Comparison of ENCODE assay signal across 26 mouse cellular contexts in genomic region chr2:179986437-179987022, GRCm38 (mm10). TPM values are rescaled to one million over a fixed set of nuclear protein-coding genes. Genes with fewer than 3 reads are reported as not detected.
A peak's percentile ranks its signal among the peaks of the same experiment; 100 is the strongest.
DNase-seq lines count a peak whose midpoint lies in the region; ATAC-seq lines count a peak whose summit lies in the region.
"Had no signal": no experiment of that assay in that cellular context is flagged by ENCODE, and none has a peak within 500 bp of the region (broad histone marks: within the 10 kb centered on the region; RNA-seq: fewer than 3 reads in every experiment).

No protein-coding gene starts in this region.

- ATAC-seq in forebrain, embryonic 11.5 days (replicated peaks; ENCODE audit: low FRiP score), result no peak
- ATAC-seq in forebrain, embryonic 13.5 days, result no peak
- ATAC-seq in liver, embryonic 11.5 days (replicated peaks; ENCODE audit: low FRiP score), result no peak
- ATAC-seq in liver, embryonic 12.5 days, result no peak
- no peak for ATAC-seq in kidney, embryonic 14.5 days (ENCODE audit: low FRiP score, low TSS enrichment)
- ATAC-seq: forebrain, embryonic 16.5 days; hindbrain, postnatal 0 days; inflammation-experienced regulatory T-cells, adult 6 months; intestine, embryonic 16.5 days had no signal

- no peaks in the 10 kb centered on the region for H3K36me3 ChIP-seq in forebrain, embryonic 11.5 days (ENCODE audit: control insufficient read depth, insufficient read depth, low read length)
- H3K36me3 ChIP-seq in forebrain, embryonic 13.5 days (ENCODE audit: poor library complexity, severe bottlenecking), result no peaks in the 10 kb centered on the region
- no peaks in the 10 kb centered on the region for H3K36me3 ChIP-seq in liver, embryonic 11.5 days (ENCODE audit: control insufficient read depth, insufficient read depth, low read length)
- no peaks in the 10 kb centered on the region for H3K36me3 ChIP-seq in liver, embryonic 12.5 days
- no peaks in the 10 kb centered on the region for H3K36me3 ChIP-seq in limb, embryonic 10.5 days
- H3K36me3 ChIP-seq in kidney, embryonic 14.5 days (ENCODE audit: control insufficient read depth, insufficient read depth, low read length), result no peaks in the 10 kb centered on the region
- H3K36me3 ChIP-seq: embryonic facial prominence, embryonic 12.5 days; embryonic facial prominence, embryonic 15.5 days; forebrain, embryonic 12.5 days; heart, embryonic 13.5 days had no signal

- H3K4me2 ChIP-seq in forebrain, embryonic 11.5 days (ENCODE audit: low read depth, low read length, severe bottlenecking), result no peak overlapping the region
- no peak overlapping the region for H3K4me2 ChIP-seq in forebrain, embryonic 13.5 days
- no peak overlapping the region for H3K4me2 ChIP-seq in liver, embryonic 11.5 days
- H3K4me2 ChIP-seq in liver, embryonic 12.5 days, result no peak overlapping the region
- no peak overlapping the region for H3K4me2 ChIP-seq in kidney, embryonic 14.5 days (replicated peaks; ENCODE audit: low read depth, low read length)
- H3K4me2 ChIP-seq: embryonic facial prominence, embryonic 12.5 days; embryonic facial prominence, embryonic 15.5 days; forebrain, embryonic 12.5 days; heart, embryonic 13.5 days; hindbrain, embryonic 14.5 days had no signal

- no peaks in the 10 kb centered on the region for H3K9me3 ChIP-seq in forebrain, embryonic 11.5 days (ENCODE audit: control insufficient read depth, low read length)
- H3K9me3 ChIP-seq in forebrain, embryonic 13.5 days (replicated peaks), result no peaks in the 10 kb centered on the region
- no peaks in the 10 kb centered on the region for H3K9me3 ChIP-seq in liver, embryonic 11.5 days (ENCODE audit: control insufficient read depth, low read length)
- H3K9me3 ChIP-seq in liver, embryonic 12.5 days (replicated peaks), result no peaks in the 10 kb centered on the region
- no peaks in the 10 kb centered on the region for H3K9me3 ChIP-seq in limb, embryonic 10.5 days (replicated peaks)
- no peaks in the 10 kb centered on the region for H3K9me3 ChIP-seq in kidney, embryonic 14.5 days (ENCODE audit: control insufficient read depth, low read length)
- H3K9me3 ChIP-seq: embryonic facial prominence, embryonic 12.5 days; embryonic facial prominence, embryonic 15.5 days; forebrain, embryonic 12.5 days; heart, embryonic 13.5 days had no signal

- H3K9ac ChIP-seq in forebrain, embryonic 11.5 days (ENCODE audit: low read length), result no peak overlapping the region
- H3K9ac ChIP-seq in forebrain, embryonic 13.5 days, result no peak overlapping the region
- no peak overlapping the region for H3K9ac ChIP-seq in liver, embryonic 11.5 days (ENCODE audit: low read depth, low read length)
- H3K9ac ChIP-seq in liver, embryonic 12.5 days, result no peak overlapping the region
- H3K9ac ChIP-seq in kidney, embryonic 14.5 days (ENCODE audit: low read depth, low read length), result no peak overlapping the region
- H3K9ac ChIP-seq: embryonic facial prominence, embryonic 15.5 days; forebrain, embryonic 12.5 days; heart, embryonic 13.5 days; hindbrain, embryonic 14.5 days had no signal

- H3K4me3 ChIP-seq in forebrain, embryonic 11.5 days (ENCODE audit: low read depth, low read length), result no peak overlapping the region
- H3K4me3 ChIP-seq in forebrain, embryonic 13.5 days, result no peak overlapping the region
- H3K4me3 ChIP-seq in liver, embryonic 11.5 days (ENCODE audit: low read depth, low read length), result no peak overlapping the region
- H3K4me3 ChIP-seq in liver, embryonic 12.5 days, result no peak overlapping the region
- no peak overlapping the region for H3K4me3 ChIP-seq in limb, embryonic 10.5 days
- H3K4me3 ChIP-seq in kidney, embryonic 14.5 days (ENCODE audit: low read length), result no peak overlapping the region
- H3K4me3 ChIP-seq: embryonic facial prominence, embryonic 12.5 days; embryonic facial prominence, embryonic 15.5 days; forebrain, embryonic 12.5 days; heart, embryonic 13.5 days had no signal

- H3K4me1 ChIP-seq in forebrain, embryonic 11.5 days (replicated peaks; ENCODE audit: control insufficient read depth, insufficient read depth, low read length), result no peaks in the 10 kb centered on the region
- H3K4me1 ChIP-seq in forebrain, embryonic 13.5 days, result no peaks in the 10 kb centered on the region
- H3K4me1 ChIP-seq in liver, embryonic 11.5 days (replicated peaks; ENCODE audit: control insufficient read depth, insufficient read depth, low read length), result no peaks in the 10 kb centered on the region
- H3K4me1 ChIP-seq in liver, embryonic 12.5 days, result no peaks in the 10 kb centered on the region
- H3K4me1 ChIP-seq in limb, embryonic 10.5 days, result peaks cover 5% of the 10 kb centered on the region
- H3K4me1 ChIP-seq in kidney, embryonic 14.5 days (ENCODE audit: control insufficient read depth, insufficient read depth, low read length), result no peaks in the 10 kb centered on the region
- H3K4me1 ChIP-seq: embryonic facial prominence, embryonic 15.5 days; forebrain, embryonic 12.5 days had no signal

- no peaks in the 10 kb centered on the region for H3K27me3 ChIP-seq in forebrain, embryonic 11.5 days (ENCODE audit: control insufficient read depth, insufficient read depth, low read length)
- H3K27me3 ChIP-seq in forebrain, embryonic 13.5 days, result no peaks in the 10 kb centered on the region
- no peaks in the 10 kb centered on the region for H3K27me3 ChIP-seq in liver, embryonic 11.5 days (replicated peaks; ENCODE audit: control insufficient read depth, insufficient read depth, low read length)
- no peaks in the 10 kb centered on the region; the same call in 1 of the 2 replicates for H3K27me3 ChIP-seq in liver, embryonic 12.5 days (replicated peaks)
- no peaks in the 10 kb centered on the region for H3K27me3 ChIP-seq in limb, embryonic 10.5 days (ENCODE audit: low read depth, poor library complexity, severe bottlenecking)
- H3K27me3 ChIP-seq in kidney, embryonic 14.5 days (ENCODE audit: control insufficient read depth, insufficient read depth, low read length), result no peaks in the 10 kb centered on the region
- H3K27me3 ChIP-seq: embryonic facial prominence, embryonic 12.5 days; embryonic facial prominence, embryonic 15.5 days; forebrain, embryonic 12.5 days had no signal

- no peak overlapping the region for H3K27ac ChIP-seq in forebrain, embryonic 11.5 days (ENCODE audit: low read depth, low read length)
- no peak overlapping the region for H3K27ac ChIP-seq in forebrain, embryonic 13.5 days
- no peak overlapping the region for H3K27ac ChIP-seq in liver, embryonic 11.5 days (ENCODE audit: low read depth, low read length)
- no peak overlapping the region for H3K27ac ChIP-seq in liver, embryonic 12.5 days
- no peak overlapping the region for H3K27ac ChIP-seq in limb, embryonic 10.5 days
- H3K27ac ChIP-seq in kidney, embryonic 14.5 days (ENCODE audit: low read depth, low read length), result no peak overlapping the region
- H3K27ac ChIP-seq: embryonic facial prominence, embryonic 12.5 days; embryonic facial prominence, embryonic 15.5 days; forebrain, embryonic 12.5 days; heart, embryonic 13.5 days; hindbrain, embryonic 14.5 days; hindbrain, postnatal 0 days had no signal

- peak; percentile 23 for DNase-seq in forebrain, embryonic 11.5 days (ENCODE audit: low spot score)
- peak; percentile 30 for DNase-seq in liver, embryonic 11.5 days (ENCODE audit: low spot score)
- peak; percentile 34 for DNase-seq in adipocyte (ENCODE audit: low spot score)
- DNase-seq in limb, embryonic 10.5 days (ENCODE audit: low spot score), result peak; percentile 21
- no peak for DNase-seq in cerebellum, adult 11 months
- DNase-seq: adrenal gland, adult 8-10 months; adrenal gland, postnatal 25 days; B cell, adult 2 months; cerebellum, adult 2 months; cerebellum, adult 9-11 months; cerebellum, postnatal 25 days; gastrocnemius, postnatal 10 days; gastrocnemius, postnatal 36 days; heart, adult 18-20 months had no signal

- WGBS in forebrain, embryonic 11.5 days, result 77% methylated on average over 10 of the region's 10 CpGs
- 79% methylated on average over 10 of the region's 10 CpGs for WGBS in forebrain, embryonic 13.5 days
- WGBS in liver, embryonic 11.5 days, result 69% methylated on average over 10 of the region's 10 CpGs
- 64% methylated on average over 10 of the region's 10 CpGs for WGBS in liver, embryonic 12.5 days (ENCODE audit: insufficient replicate concordance)
- WGBS in limb, embryonic 10.5 days, result 84% methylated on average over 10 of the region's 10 CpGs
- WGBS in kidney, embryonic 14.5 days, result 59% methylated on average over 10 of the region's 10 CpGs

RNA-seq across cellular contexts. Expression of gene Taf4, which starts 10.1 kb away (rescaled TPM):
- polyA plus RNA-seq in forebrain, embryonic 11.5 days (2014; fragmentation: Nextera tagmentation; extraction: Ambion mirVana), result 7.4 and 8.2 TPM in 2 replicates
- 5.2 and 6.0 TPM in 2 replicates for polyA plus RNA-seq in forebrain, embryonic 13.5 days (2015; fragmentation: Nextera tagmentation; extraction: Ambion mirVana)
- polyA plus RNA-seq in liver, embryonic 11.5 days (2014; fragmentation: Nextera tagmentation; extraction: Ambion mirVana), result 4.2 and 4.9 TPM in 2 replicates
- polyA plus RNA-seq in liver, embryonic 12.5 days (2016; fragmentation: Nextera tagmentation; extraction: Ambion mirVana), result 2.2 and 2.6 TPM in 2 replicates
- 2.7 and 3.3 TPM in 2 replicates for polyA plus RNA-seq in limb, embryonic 10.5 days (2016; fragmentation: Nextera tagmentation; extraction: Ambion mirVana)
- 5.9 and 6.0 TPM in 2 replicates for polyA plus RNA-seq in kidney, embryonic 14.5 days (2014; fragmentation: Nextera tagmentation; extraction: Ambion mirVana)

RNA-seq across cellular contexts. Expression of gene Lsm14b, which starts 38.3 kb away (rescaled TPM):
- 7.5 and 8.9 TPM in 2 replicates for polyA plus RNA-seq in forebrain, embryonic 11.5 days (2014; fragmentation: Nextera tagmentation; extraction: Ambion mirVana)
- polyA plus RNA-seq in forebrain, embryonic 13.5 days (2015; fragmentation: Nextera tagmentation; extraction: Ambion mirVana), result 20.4 and 20.6 TPM in 2 replicates
- 2.7 and 3.0 TPM in 2 replicates for polyA plus RNA-seq in liver, embryonic 11.5 days (2014; fragmentation: Nextera tagmentation; extraction: Ambion mirVana)
- polyA plus RNA-seq in liver, embryonic 12.5 days (2016; fragmentation: Nextera tagmentation; extraction: Ambion mirVana), result 2.4 and 2.7 TPM in 2 replicates
- polyA plus RNA-seq in limb, embryonic 10.5 days (2016; fragmentation: Nextera tagmentation; extraction: Ambion mirVana), result 8.1 and 9.1 TPM in 2 replicates
- 8.6 and 18.3 TPM in 2 replicates for polyA plus RNA-seq in kidney, embryonic 14.5 days (2014; fragmentation: Nextera tagmentation; extraction: Ambion mirVana)

RNA-seq across cellular contexts. Expression of gene Psma7, which starts 55.7 kb away (rescaled TPM):
- 681 and 714 TPM in 2 replicates for polyA plus RNA-seq in forebrain, embryonic 11.5 days (2014; fragmentation: Nextera tagmentation; extraction: Ambion mirVana)
- polyA plus RNA-seq in forebrain, embryonic 13.5 days (2015; fragmentation: Nextera tagmentation; extraction: Ambion mirVana), result 716 and 737 TPM in 2 replicates
- 710 and 721 TPM in 2 replicates for polyA plus RNA-seq in liver, embryonic 11.5 days (2014; fragmentation: Nextera tagmentation; extraction: Ambion mirVana)
- polyA plus RNA-seq in liver, embryonic 12.5 days (2016; fragmentation: Nextera tagmentation; extraction: Ambion mirVana), result 455 and 456 TPM in 2 replicates
- polyA plus RNA-seq in limb, embryonic 10.5 days (2016; fragmentation: Nextera tagmentation; extraction: Ambion mirVana), result 868 and 947 TPM in 2 replicates
- polyA plus RNA-seq in kidney, embryonic 14.5 days (2014; fragmentation: Nextera tagmentation; extraction: Ambion mirVana), result 713 and 771 TPM in 2 replicates

RNA-seq across cellular contexts. Expression of gene Ss18l1, which starts 55.8 kb away (rescaled TPM):
- polyA plus RNA-seq in forebrain, embryonic 11.5 days (2014; fragmentation: Nextera tagmentation; extraction: Ambion mirVana), result 16.8 and 17.8 TPM in 2 replicates
- polyA plus RNA-seq in forebrain, embryonic 13.5 days (2015; fragmentation: Nextera tagmentation; extraction: Ambion mirVana), result 33.9 and 38.7 TPM in 2 replicates
- 2.6 and 2.7 TPM in 2 replicates for polyA plus RNA-seq in liver, embryonic 11.5 days (2014; fragmentation: Nextera tagmentation; extraction: Ambion mirVana)
- 1.3 and 1.6 TPM in 2 replicates for polyA plus RNA-seq in liver, embryonic 12.5 days (2016; fragmentation: Nextera tagmentation; extraction: Ambion mirVana)
- polyA plus RNA-seq in limb, embryonic 10.5 days (2016; fragmentation: Nextera tagmentation; extraction: Ambion mirVana), result 5.8 and 7.4 TPM in 2 replicates
- polyA plus RNA-seq in kidney, embryonic 14.5 days (2014; fragmentation: Nextera tagmentation; extraction: Ambion mirVana), result 3.5 and 6.9 TPM in 2 replicates
